Mouse (Mus musculus): Measurements from ENCODE around the gene Gm17387.

Gm17387 gene

DNA sequence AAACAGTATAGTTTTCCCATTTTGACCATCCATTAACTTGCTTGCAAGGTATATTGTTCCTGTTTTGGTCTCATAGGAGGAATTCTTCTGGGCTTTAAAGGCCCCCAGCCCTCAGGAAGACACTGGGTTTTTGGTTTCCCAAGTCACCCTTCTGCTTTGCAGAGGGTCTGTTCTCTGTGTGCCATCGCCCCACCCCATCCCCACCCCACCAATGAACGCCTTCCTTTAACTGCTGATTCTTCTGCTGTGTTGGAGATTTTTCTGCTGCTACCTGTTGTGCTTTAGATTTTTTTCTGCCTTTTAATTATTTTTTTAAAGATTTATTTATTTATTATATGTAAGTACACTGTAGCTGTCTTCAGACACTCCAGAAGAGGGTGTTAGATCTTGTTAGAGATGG lies at the start of gene Gm17387:
Gene Gm17387, plus strand, starts transcription at position 301 of the 400 bp plus-strand sequence.
- DNase-seq: no peak

- no peak for DNase-seq
Measured at GRCm38 (mm10) chr7:140981704-140982103, 47.2 kb upstream of the Gm17387 start.

DNA sequence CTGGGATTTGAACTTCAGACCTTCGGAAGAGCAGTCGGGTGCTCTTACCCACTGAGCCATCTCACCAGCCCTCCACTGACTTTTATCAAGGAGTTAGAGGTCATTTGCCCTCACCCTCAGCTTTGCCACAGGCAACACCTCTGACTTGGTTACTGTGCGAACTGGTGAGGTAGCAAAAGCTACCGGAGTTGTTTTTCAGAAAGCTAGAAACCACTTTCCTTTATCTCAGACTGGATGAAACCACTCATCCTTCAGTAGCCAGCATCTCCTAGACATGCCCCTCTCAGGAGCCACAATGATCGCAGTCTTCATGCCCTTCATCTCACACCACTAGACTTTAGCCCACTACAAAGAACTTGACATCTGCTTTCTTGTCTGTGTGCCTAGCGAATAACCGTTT lies 46.0 kb upstream of the Gm17387 start:
- no peak for DNase-seq

DNA sequence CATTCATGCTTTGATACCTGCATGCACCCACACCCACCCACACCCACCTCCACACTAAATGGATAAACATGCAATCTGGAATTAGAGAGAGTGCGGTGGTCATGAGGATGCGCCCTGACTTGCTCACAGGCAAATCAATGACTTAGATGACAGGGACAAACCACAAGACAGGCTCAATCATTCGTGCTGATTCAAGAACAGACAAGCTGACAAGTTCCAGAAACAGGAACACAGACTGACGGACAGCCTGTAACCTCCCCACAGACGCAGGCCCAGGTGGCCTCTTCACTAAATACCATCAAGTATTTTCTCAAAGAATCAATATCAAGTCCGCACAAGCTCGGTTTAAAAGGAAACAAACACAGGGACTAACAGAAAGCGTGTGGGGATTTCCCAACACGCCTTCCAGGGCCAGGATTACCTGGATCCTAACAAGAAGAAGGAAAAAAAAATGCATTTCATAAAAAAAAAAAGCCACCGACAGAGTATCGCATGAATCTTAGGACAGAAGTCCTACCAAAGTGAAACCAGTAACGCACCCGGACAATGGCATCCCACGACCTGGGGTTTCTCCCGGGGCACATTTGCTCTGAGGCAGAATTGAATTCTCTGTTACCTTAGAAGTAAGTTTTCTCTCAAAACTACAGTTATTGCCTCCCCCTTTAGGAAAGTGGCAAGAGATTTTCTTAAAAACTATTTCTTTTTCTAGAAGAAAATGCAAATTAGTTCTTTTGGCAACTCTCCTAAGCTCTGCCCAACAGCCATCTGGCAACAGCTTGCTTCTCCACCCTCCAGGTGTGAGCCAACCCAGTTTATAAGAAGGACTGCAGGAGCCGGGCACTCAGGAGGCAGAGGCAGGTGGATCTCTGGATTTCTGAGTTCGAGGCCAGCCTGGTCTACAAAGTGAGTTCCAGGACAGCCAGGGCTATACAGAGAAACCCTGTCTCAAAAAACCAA lies 41.5 kb upstream of the Gm17387 start:
- no peak for DNase-seq

DNA sequence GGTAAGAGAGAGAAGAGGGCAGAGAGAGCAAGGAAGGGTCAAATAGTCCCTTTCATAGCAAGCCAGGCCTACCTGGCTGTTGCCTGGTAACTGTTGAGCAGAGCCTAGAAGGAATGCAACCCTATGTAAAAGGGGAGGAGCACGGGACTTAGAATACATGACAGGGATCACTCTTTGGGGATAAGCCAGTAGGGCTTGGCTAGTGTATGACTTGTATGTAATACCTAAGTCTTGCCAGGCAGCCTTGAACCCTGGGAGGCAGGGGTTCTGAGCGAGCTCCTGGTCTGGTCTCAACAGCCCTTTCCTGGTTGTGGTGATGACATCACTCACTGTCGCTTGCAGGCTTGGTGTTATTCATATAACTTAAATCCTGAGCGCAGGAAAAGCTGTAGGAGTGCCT lies 39.9 kb upstream of the Gm17387 start:
- DNase-seq: no peak

- DNase-seq: no peak
Measured at GRCm38 (mm10) chr7:140990185-140990584, 38.7 kb upstream of the Gm17387 start.

DNA sequence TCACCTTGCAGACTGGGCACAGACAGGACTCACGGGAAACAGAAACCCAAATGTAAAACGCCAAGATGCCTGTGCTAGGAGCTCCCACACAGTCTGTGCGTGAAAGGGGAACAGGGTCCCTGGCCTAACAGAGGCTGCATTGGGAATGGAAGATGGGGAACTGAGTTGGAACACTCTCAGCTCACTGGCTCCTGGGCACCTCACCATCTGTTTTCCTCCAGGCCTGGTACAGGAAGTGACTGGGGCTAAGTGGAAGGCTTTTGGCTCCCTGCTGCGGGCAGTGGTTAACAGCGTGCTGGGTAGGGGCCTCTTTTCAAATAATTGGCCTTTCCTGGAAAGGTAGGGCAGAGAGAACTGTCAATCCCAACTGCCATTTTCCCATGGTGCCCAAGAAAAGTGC lies 38.3 kb upstream of the Gm17387 start:
- DNase-seq: no peak

- DNase-seq: no peak
Measured at GRCm38 (mm10) chr7:140991117-140991689, 37.7 kb upstream of the Gm17387 start.

GRCm38 (mm10) chr7:140997817-140998216 lies 31.1 kb upstream of the Gm17387 start:
- DNase-seq: no peak

DNA sequence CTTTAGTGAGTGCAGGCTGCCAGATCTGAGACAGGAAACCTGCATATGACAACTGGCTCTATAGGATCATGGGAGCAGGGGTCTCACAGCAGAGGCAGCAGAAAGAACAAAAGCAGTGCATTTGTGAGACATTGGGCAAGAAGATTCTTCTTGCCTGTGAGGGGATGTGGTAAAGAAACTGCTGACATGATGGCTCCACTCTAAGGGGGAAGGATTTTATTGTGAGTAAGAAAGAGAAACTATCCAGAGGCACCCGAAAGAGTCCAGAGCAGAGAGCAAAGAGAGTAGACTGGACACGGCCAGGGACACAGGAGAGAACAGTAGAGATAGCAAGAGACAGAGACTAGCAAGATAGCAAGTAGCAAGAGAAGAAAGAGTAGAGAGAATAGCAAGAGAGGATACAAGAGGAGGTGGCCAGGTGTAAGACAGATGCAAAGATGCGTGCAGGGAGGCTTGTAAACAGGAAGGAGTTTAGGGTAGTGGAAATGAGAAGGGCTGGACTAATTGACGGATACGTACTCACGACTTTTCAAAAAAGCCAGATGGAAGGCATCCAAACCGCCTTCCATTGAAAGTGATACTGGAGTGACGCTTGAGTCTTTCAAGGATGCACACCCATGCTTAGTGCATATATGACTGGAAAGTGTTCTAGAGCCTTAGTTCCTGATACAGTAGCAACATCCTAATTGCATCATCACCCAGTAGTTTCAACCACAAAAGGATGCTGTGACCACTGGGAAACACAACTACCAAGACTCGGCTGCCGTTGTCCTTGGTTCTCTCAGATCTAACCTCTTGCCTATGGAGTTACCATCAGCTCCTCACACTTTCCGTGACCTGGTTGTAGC lies 29.9 kb upstream of the Gm17387 start:
- no peak for DNase-seq

- DNase-seq: no peak
Measured at GRCm38 (mm10) chr7:141000881-141001708, 27.8 kb upstream of the Gm17387 start.

- DNase-seq: no peak
Measured at GRCm38 (mm10) chr7:141003248-141004010, 25.5 kb upstream of the Gm17387 start.

- no peak for DNase-seq
Measured at GRCm38 (mm10) chr7:141006446-141006845, 22.5 kb upstream of the Gm17387 start.

GRCm38 (mm10) chr7:141006914-141007313 lies 22.0 kb upstream of the Gm17387 start:
- DNase-seq: no peak

GRCm38 (mm10) chr7:141008312-141008761 lies 20.6 kb upstream of the Gm17387 start:
- DNase-seq: no peak

- DNase-seq: peak; percentile 37
Measured at GRCm38 (mm10) chr7:141008938-141009660, 19.8 kb upstream of the Gm17387 start.

GRCm38 (mm10) chr7:141009665-141010064 lies 19.3 kb upstream of the Gm17387 start:
- DNase-seq: no peak

DNA sequence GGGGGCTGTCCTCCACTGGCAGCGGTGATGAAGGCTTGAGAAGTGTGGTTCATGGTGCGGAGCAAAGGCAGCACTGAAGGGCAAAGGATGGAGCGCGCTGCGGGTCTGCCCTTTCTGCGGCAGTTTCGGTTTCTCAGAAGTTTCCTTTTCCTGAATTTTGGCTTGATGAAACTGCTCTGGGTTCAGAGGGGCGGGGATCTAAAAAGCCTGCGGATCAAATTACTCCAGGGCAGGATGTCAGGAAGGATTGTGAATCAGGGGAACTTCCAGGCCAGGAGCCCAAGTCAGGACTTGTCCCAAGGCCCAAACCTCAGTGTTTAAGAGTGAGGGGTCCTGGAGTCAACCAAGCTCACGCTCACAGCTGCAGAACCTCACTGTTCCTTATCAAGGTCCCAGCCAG lies 18.3 kb upstream of the Gm17387 start, which contains the start of gene Ifitm3:
Gene Ifitm3, minus strand, starts transcription at position 178 of the 400 bp plus-strand sequence.
- no peak for DNase-seq

- DNase-seq: no peak
Measured at GRCm38 (mm10) chr7:141011238-141011770, 17.6 kb upstream of the Gm17387 start.
